8 mouse cellular contexts compared by ENCODE assay signal in genomic region chr12:103314640-103315361, GRCm38 (mm10). TPM values are rescaled to one million over a fixed set of nuclear protein-coding genes. Genes with fewer than 3 reads are reported as not detected.
DNase-seq lines count a peak whose midpoint lies in the region; ATAC-seq lines count a peak whose summit lies in the region.
"Had no signal": no experiment of that assay in that cellular context is flagged by ENCODE, and none has a peak within 500 bp of the region (broad histone marks: within the 10 kb centered on the region; RNA-seq: fewer than 3 reads in every experiment).

No protein-coding gene starts in this region.

- H3K27me3 ChIP-seq in embryonic facial prominence, embryonic 11.5 days (ENCODE audit: control insufficient read depth, insufficient read depth, low read length) = peaks cover 9% of the 10 kb centered on the region; the same call in 1 of the 2 replicates
- peaks cover 67% of the 10 kb centered on the region for H3K27me3 ChIP-seq in hindbrain, embryonic 13.5 days
- peaks cover 3% of the 10 kb centered on the region; the same call in 1 of the 2 replicates for H3K27me3 ChIP-seq in neural tube, embryonic 12.5 days (replicated peaks)

- 0 out of 2 replicates have a peak overlapping the region, but pooled peaks have one; percentile 12 for H3K4me3 ChIP-seq in embryonic facial prominence, embryonic 11.5 days (ENCODE audit: low read depth, low read length)
- H3K4me3 ChIP-seq in hindbrain, embryonic 13.5 days = peak overlapping the region; percentile 33
- peak overlapping the region; percentile 40 for H3K4me3 ChIP-seq in neural tube, embryonic 12.5 days
- H3K4me3 ChIP-seq: liver, embryonic 13.5 days had no signal

- H3K36me3 ChIP-seq in embryonic facial prominence, embryonic 11.5 days (replicated peaks; ENCODE audit: control insufficient read depth, insufficient read depth, low read depth, low read length) = no peaks in the 10 kb centered on the region
- H3K36me3 ChIP-seq in hindbrain, embryonic 13.5 days = no peaks in the 10 kb centered on the region
- H3K36me3 ChIP-seq in neural tube, embryonic 12.5 days = no peaks in the 10 kb centered on the region
- H3K36me3 ChIP-seq: liver, embryonic 13.5 days had no signal

- peaks cover 11% of the 10 kb centered on the region for H3K4me1 ChIP-seq in embryonic facial prominence, embryonic 11.5 days (ENCODE audit: control insufficient read depth, insufficient read depth, low read length)
- peaks cover 49% of the 10 kb centered on the region for H3K4me1 ChIP-seq in hindbrain, embryonic 13.5 days (replicated peaks)
- H3K4me1 ChIP-seq in neural tube, embryonic 12.5 days = peaks cover 46% of the 10 kb centered on the region
- H3K4me1 ChIP-seq: liver, embryonic 13.5 days had no signal

- H3K27ac ChIP-seq in embryonic facial prominence, embryonic 11.5 days (replicated peaks; ENCODE audit: low read depth, low read length) = no peak overlapping the region; the same call in 1 of the 2 replicates
- H3K27ac ChIP-seq in hindbrain, embryonic 13.5 days = peak overlapping the region; percentile 85
- H3K27ac ChIP-seq in neural tube, embryonic 12.5 days = peak overlapping the region; percentile 78; the same call in 1 of the 2 replicates
- H3K27ac ChIP-seq: liver, embryonic 13.5 days had no signal

- WGBS in embryonic facial prominence, embryonic 11.5 days = 4% methylated on average over 25 of the region's 25 CpGs
- 3% methylated on average over 25 of the region's 25 CpGs for WGBS in hindbrain, embryonic 13.5 days
- WGBS in neural tube, embryonic 12.5 days = 2% methylated on average over 25 of the region's 25 CpGs

- intact Hi-C loops in left cerebral cortex, postnatal 4 days (cut with DNase I) = no loop called here

- peak overlapping the region; percentile 52 for H3K4me2 ChIP-seq in embryonic facial prominence, embryonic 11.5 days (ENCODE audit: low read depth, low read length)
- peak overlapping the region; percentile 58 for H3K4me2 ChIP-seq in hindbrain, embryonic 13.5 days
- peak overlapping the region; percentile 66 for H3K4me2 ChIP-seq in neural tube, embryonic 12.5 days (replicated peaks)
- H3K4me2 ChIP-seq: liver, embryonic 13.5 days had no signal

- DNase-seq in left cerebral cortex, postnatal 4 days = peak; percentile 63
- DNase-seq in left cerebral cortex, adult 18-20 months (ENCODE audit: low spot score in 2 of 2) = no peak
- DNase-seq in embryonic facial prominence, embryonic 11.5 days (ENCODE audit: low spot score) = peak; percentile 57
- DNase-seq in urinary bladder, postnatal 25 days (ENCODE audit: low spot score) = no peak
- no peak for DNase-seq in B cell, adult 2 months
- DNase-seq: liver, embryonic 13.5 days had no signal

- H3K9me3 ChIP-seq in embryonic facial prominence, embryonic 11.5 days (replicated peaks; ENCODE audit: control insufficient read depth, low read length) = no peaks in the 10 kb centered on the region
- no peaks in the 10 kb centered on the region for H3K9me3 ChIP-seq in hindbrain, embryonic 13.5 days
- no peaks in the 10 kb centered on the region for H3K9me3 ChIP-seq in neural tube, embryonic 12.5 days
- H3K9me3 ChIP-seq: liver, embryonic 13.5 days had no signal

- ATAC-seq in embryonic facial prominence, embryonic 11.5 days (replicated peaks; ENCODE audit: insufficient number of reproducible peaks, low FRiP score, low TSS enrichment, low read depth) = peak; percentile 66
- peak; percentile 76 for ATAC-seq in hindbrain, embryonic 13.5 days (ENCODE audit: low FRiP score)
- peak; percentile 80 for ATAC-seq in neural tube, embryonic 12.5 days (ENCODE audit: low FRiP score, low read depth)

- H3K9ac ChIP-seq in embryonic facial prominence, embryonic 11.5 days (replicated peaks; ENCODE audit: low read length) = peak overlapping the region; percentile 41; the same call in 1 of the 2 replicates
- peak overlapping the region; percentile 63 for H3K9ac ChIP-seq in hindbrain, embryonic 13.5 days
- H3K9ac ChIP-seq in neural tube, embryonic 12.5 days = peak overlapping the region; percentile 51; the same call in 1 of the 2 replicates
- H3K9ac ChIP-seq: liver, embryonic 13.5 days had no signal

RNA-seq across cellular contexts. Expression of gene Fam181a, which starts 4.0 kb away (rescaled TPM):
- 1 to 10 TPM; 4.9 to 7.0 TPM for total RNA-seq in left cerebral cortex, postnatal 4 days (2021)
- 1 to 10 TPM; 2.9 to 4.6 TPM for total RNA-seq in left cerebral cortex, adult 18-20 months (2021)
- polyA plus RNA-seq in embryonic facial prominence, embryonic 11.5 days (2014; fragmentation: Nextera tagmentation; extraction: Ambion mirVana) = 4.5 and 5.1 TPM in 2 replicates
- polyA plus RNA-seq in hindbrain, embryonic 13.5 days (2015; fragmentation: Nextera tagmentation; extraction: Ambion mirVana) = 9.0 and 10.4 TPM in 2 replicates
- 21.3 and 23.2 TPM in 2 replicates for polyA plus RNA-seq in neural tube, embryonic 12.5 days (2016; fragmentation: Nextera tagmentation; extraction: Ambion mirVana)
- polyA plus RNA-seq: liver, embryonic 13.5 days had no signal

RNA-seq across cellular contexts. Expression of gene Asb2, which starts 41.0 kb away (rescaled TPM):
- total RNA-seq in left cerebral cortex, postnatal 4 days (2021) = 1 to 10 TPM; 1.4 to 1.8 TPM
- 1 to 10 TPM; 3.2 to 3.5 TPM for total RNA-seq in left cerebral cortex, adult 18-20 months (2021)
- polyA plus RNA-seq in embryonic facial prominence, embryonic 11.5 days (2014; fragmentation: Nextera tagmentation; extraction: Ambion mirVana) = 0.92 and 1.2 TPM in 2 replicates
- polyA plus RNA-seq in hindbrain, embryonic 13.5 days (2015; fragmentation: Nextera tagmentation; extraction: Ambion mirVana) = 1.00 and 1.0 TPM in 2 replicates
- polyA plus RNA-seq in neural tube, embryonic 12.5 days (2016; fragmentation: Nextera tagmentation; extraction: Ambion mirVana) = 2.0 and 2.7 TPM in 2 replicates

Comparison
In these comparisons a context has a peak if more than half of its experiments do, and no peak if none do; other contexts are left out.
1. DNase-seq: peak in left cerebral cortex, postnatal 4 days (single experiment) and embryonic facial prominence, embryonic 11.5 days (single experiment); none in left cerebral cortex, adult 18-20 months (0 of 2), urinary bladder, postnatal 25 days (single experiment) and B cell, adult 2 months (0 of 2).
2. Peak in every context shown above with its lines, with median percentiles within 50 percentile points of each other: ATAC-seq, H3K4me2 ChIP-seq, H3K4me3 ChIP-seq and H3K9ac ChIP-seq.